Comparison of ENCODE assay signal across 17 mouse cellular contexts in the genomic region with DNA sequence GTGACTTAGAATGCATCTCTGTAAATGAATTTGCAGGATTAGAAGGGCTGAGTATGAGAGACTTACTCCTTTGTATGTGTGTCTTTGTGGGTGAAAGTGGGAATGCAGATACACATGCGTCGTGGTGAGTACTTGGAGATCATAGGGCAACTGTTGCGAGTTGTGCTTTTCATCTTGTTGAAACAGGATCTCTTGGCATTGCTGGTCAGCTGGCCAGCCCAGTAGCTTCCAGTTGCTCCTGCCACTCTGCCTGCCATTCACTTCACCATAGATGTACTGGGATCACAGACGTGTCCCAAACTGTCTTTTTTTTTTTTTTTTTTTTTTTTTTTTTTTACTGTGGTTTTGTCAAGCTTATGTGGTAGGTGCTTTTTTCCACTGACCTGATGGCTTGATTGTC.
"Had no signal": no experiment of that assay in that cellular context is flagged by ENCODE, and none has a peak within 500 bp of the region (broad histone marks: within the 10 kb centered on the region; RNA-seq: fewer than 3 reads in every experiment).

No protein-coding gene starts in this region.

- H3K4me3 ChIP-seq: left cerebral cortex, adult 2 months; limb, embryonic 12.5 days; liver, embryonic 13.5 days; neural tube, embryonic 12.5 days; neural tube, embryonic 15.5 days had no signal

- DNase-seq: kidney, postnatal 10 days; kidney, postnatal 36 days; layer of hippocampus, postnatal 36 days; liver, embryonic 13.5 days; lung, adult 2 months; lung, postnatal 14 days; lung, postnatal 4 days; midbrain, embryonic 14.5 days; right cerebral cortex, adult 18-20 months; right cerebral cortex, postnatal 25 days; thymus, adult 18-20 months; thymus, postnatal 36 days had no signal

- H3K9me3 ChIP-seq: limb, embryonic 12.5 days; liver, embryonic 13.5 days; neural tube, embryonic 12.5 days; neural tube, embryonic 15.5 days had no signal

- H3K27ac ChIP-seq: left cerebral cortex, adult 2 months; limb, embryonic 12.5 days; liver, embryonic 13.5 days; neural tube, embryonic 12.5 days; neural tube, embryonic 15.5 days had no signal

- H3K27me3 ChIP-seq: limb, embryonic 12.5 days; liver, embryonic 13.5 days; neural tube, embryonic 12.5 days; neural tube, embryonic 15.5 days had no signal

- H3K9ac ChIP-seq: limb, embryonic 12.5 days; liver, embryonic 13.5 days; neural tube, embryonic 12.5 days; neural tube, embryonic 15.5 days had no signal

- H3K36me3 ChIP-seq: limb, embryonic 12.5 days; liver, embryonic 13.5 days; neural tube, embryonic 12.5 days; neural tube, embryonic 15.5 days had no signal

- H3K4me2 ChIP-seq: limb, embryonic 12.5 days; liver, embryonic 13.5 days; midbrain, embryonic 11.5 days; neural tube, embryonic 12.5 days; neural tube, embryonic 15.5 days had no signal
